Mouse (Mus musculus) forebrain, embryonic 11.5 days (tissue): Measurements from ENCODE around the gene Oas1h. TPM values are rescaled to one million over a fixed set of nuclear protein-coding genes. Genes with fewer than 3 reads are reported as not detected.

Experiments used
- microRNA-seq: library from miRNA; unstranded; fragments of <30 nt; microRNA quantifications from one replicate; pipeline ENCODE4, GENCODE M21; 2016; ENCODE audit not compliant: insufficient number of aligned reads
- polyA plus RNA-seq: library from polyadenylated mRNA; unstranded; fragments of >200 nt; fragmentation: Nextera tagmentation; extraction: Ambion mirVana; gene quantifications from 2 replicates; pipeline ENCODE4 v1.2.1, GENCODE M21; 2014

The Oas1h gene
- polyA plus RNA-seq, 1 experiment from 2014 or later = not detected

Small RNAs within 50 kb of the gene (microRNA-seq; reads per million reads assigned to microRNA genes)
- not detected for gene Gm22907

Other genes with a start within 250 kb of the Oas1h start
- gene Rita1, start 248.8 kb upstream of the Oas1h start, polyA plus RNA-seq = 10.2 and 10.6 TPM in 2 replicates
- 45.2 and 45.7 TPM in 2 replicates for gene Ddx54, start 248.7 kb upstream of the Oas1h start, polyA plus RNA-seq
- not detected in 2 replicates for gene Cfap73, start 227.2 kb upstream of the Oas1h start, polyA plus RNA-seq
- gene Rasal1, start 212.6 kb upstream of the Oas1h start, polyA plus RNA-seq = not detected in 2 replicates
- gene Dtx1, start 149.5 kb upstream of the Oas1h start, polyA plus RNA-seq = 6.4 and 6.6 TPM in 2 replicates
- gene Oas2, start 111.6 kb upstream of the Oas1h start, polyA plus RNA-seq = 0.15 TPM in 1 of 2 replicates, not detected in the other
- 0.12 and 0.27 TPM in 2 replicates for gene Oas3, start 83.8 kb upstream of the Oas1h start, polyA plus RNA-seq
- gene Oas1e, start 65.9 kb upstream of the Oas1h start, polyA plus RNA-seq = not detected in 2 replicates
- gene Oas1c, start 48.9 kb upstream of the Oas1h start, polyA plus RNA-seq = 0.36 TPM in 1 of 2 replicates, not detected in the other
- not detected in 2 replicates for gene Oas1f, start 14.1 kb upstream of the Oas1h start, polyA plus RNA-seq
- not detected in 2 replicates for gene Oas1g, start 26.2 kb downstream of the Oas1h start, polyA plus RNA-seq
- 0.35 and 0.60 TPM in 2 replicates for gene Oas1a, start 46.1 kb downstream of the Oas1h start, polyA plus RNA-seq
- not detected in 2 replicates for gene Oas1d, start 53.1 kb downstream of the Oas1h start, polyA plus RNA-seq
- gene Rph3a, start 148.7 kb downstream of the Oas1h start, polyA plus RNA-seq = 2.1 and 2.2 TPM in 2 replicates